Mouse (Mus musculus) thymus, adult 2 months (tissue): ENCODE results near the gene Il23r. TPM values are rescaled to one million over a fixed set of nuclear protein-coding genes. Genes with fewer than 3 reads are reported as not detected.

ENCODE experiments used
- DNase-seq: peaks from one replicate; pipeline ENCODE4 v3.0.0; 2021
- H3K27ac ChIP-seq: fragments of 200-500 bp; 2 replicates; pipeline ENCODE4 v1.5.1; 2012; ENCODE audit warnings: low read length, control low read depth; ENCODE audit not compliant: control insufficient read depth, insufficient read depth
- H3K27me3 ChIP-seq: fragments of 200-500 bp; 2 replicates; pipeline ENCODE4 v1.6.1; 2012; ENCODE audit warnings: mild to moderate bottlenecking, low read length, moderate library complexity, mixed read lengths; ENCODE audit not compliant: control insufficient read depth, insufficient read depth
- H3K36me3 ChIP-seq: fragments of 200-500 bp; 2 replicates; pipeline ENCODE4 v1.6.1; 2012; ENCODE audit warnings: mild to moderate bottlenecking, low read length, moderate library complexity; ENCODE audit not compliant: control insufficient read depth, insufficient read depth
- H3K4me1 ChIP-seq: fragments of 200-500 bp; replicated peaks from 2 replicates; pipeline ENCODE4 v1.6.1; 2012; ENCODE audit warnings: low read length; ENCODE audit not compliant: control insufficient read depth, insufficient read depth
- H3K4me3 ChIP-seq: fragments of 200-500 bp; 2 replicates; pipeline ENCODE4 v1.5.1; 2012; ENCODE audit warnings: mild to moderate bottlenecking, low read length, control low read depth, moderate library complexity; ENCODE audit not compliant: control insufficient read depth, insufficient read depth
- CTCF ChIP-seq: fragments of 200-500 bp; IDR thresholded peaks from 2 replicates; pipeline ENCODE4 v1.5.1; 2012; ENCODE audit warnings: mild to moderate bottlenecking, control low read depth, low read length, moderate library complexity, borderline replicate concordance; ENCODE audit not compliant: control insufficient read depth, poor library complexity, insufficient read depth; ENCODE audit errors: extremely low read depth
- POLR2A ChIP-seq: fragments of 200-500 bp; IDR thresholded peaks from 2 replicates; pipeline ENCODE4 v1.6.1; 2012; ENCODE audit warnings: mild to moderate bottlenecking, low read length, control low read depth, moderate library complexity; ENCODE audit not compliant: control insufficient read depth, poor library complexity, insufficient read depth; ENCODE audit errors: extremely low read depth
- WGBS: fragments of 180-500 bp; shearing (Covaris S2); methylation state at CpG from one replicate; pipeline ENCODE4 v1.1.7; 2018; 5-methylcytosine and 5-hydroxymethylcytosine counted together
- polyA plus RNA-seq: library from polyadenylated mRNA; depleted of rRNA; stranded (reverse); fragments of >200 nt; gene quantifications from 2 replicates; pipeline ENCODE4 v1.2.3, GENCODE M21; 2012

The Il23r gene
- polyA plus RNA-seq, 1 experiment: 0.23 TPM

DNA sequence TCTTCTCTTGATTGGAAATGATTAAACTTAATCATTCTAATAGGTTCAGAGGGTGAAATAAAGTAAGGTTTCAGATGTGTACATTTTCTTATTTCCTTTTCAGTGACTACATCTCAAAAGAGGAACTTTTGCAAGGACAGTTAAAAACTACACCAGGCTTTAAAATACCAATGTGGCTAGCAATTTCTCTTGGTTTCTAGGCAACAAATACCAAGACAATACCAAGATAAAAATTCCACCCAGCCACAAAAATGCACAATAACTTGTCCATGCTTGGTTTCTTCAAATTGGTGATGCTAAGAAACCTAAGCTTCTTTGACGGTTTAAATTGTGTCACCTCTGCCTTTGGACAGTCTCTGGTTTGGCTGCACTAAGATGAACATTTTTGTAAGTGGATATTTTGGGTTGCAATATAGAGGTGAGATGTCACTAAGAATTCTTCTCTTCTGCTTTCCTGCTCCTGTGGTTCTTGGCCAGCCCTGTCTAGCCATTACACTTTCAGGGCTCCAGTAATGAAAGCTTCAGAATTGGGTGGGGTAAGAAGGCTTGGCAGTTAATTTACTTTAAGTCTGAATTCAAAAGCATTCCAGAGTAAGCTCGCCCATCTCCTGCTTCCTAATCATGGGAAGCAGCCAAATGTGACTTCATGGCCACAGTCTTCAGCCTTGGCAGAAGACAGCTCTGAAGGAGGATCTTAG is 56.8 kb downstream of the Il23r start:
- H3K4me3 ChIP-seq: no peak overlapping the region
- no peak overlapping the region for H3K27ac ChIP-seq
- peaks cover 2% of the 10 kb centered on the region for H3K4me1 ChIP-seq
- no peaks in the 10 kb centered on the region for H3K36me3 ChIP-seq
- TF ChIP-seq POLR2A: no peak
- no peak for TF ChIP-seq CTCF
- H3K27me3 ChIP-seq: no peaks in the 10 kb centered on the region
- WGBS: 62% methylated on average over 2 of the region's 2 CpGs
- no peak for DNase-seq

- DNase-seq: no peak
- no peak for TF ChIP-seq CTCF
- no peak for TF ChIP-seq POLR2A
- no peak overlapping the region for H3K4me3 ChIP-seq
- H3K36me3 ChIP-seq: no peaks in the 10 kb centered on the region
- H3K27me3 ChIP-seq: no peaks in the 10 kb centered on the region
- no peak overlapping the region for H3K27ac ChIP-seq
- WGBS: 16% methylated on average over 3 of the region's 3 CpGs
- H3K4me1 ChIP-seq: peaks cover 2% of the 10 kb centered on the region
Measured at GRCm38 (mm10) chr6:67431808-67432207, 59.8 kb downstream of the Il23r start.

DNA sequence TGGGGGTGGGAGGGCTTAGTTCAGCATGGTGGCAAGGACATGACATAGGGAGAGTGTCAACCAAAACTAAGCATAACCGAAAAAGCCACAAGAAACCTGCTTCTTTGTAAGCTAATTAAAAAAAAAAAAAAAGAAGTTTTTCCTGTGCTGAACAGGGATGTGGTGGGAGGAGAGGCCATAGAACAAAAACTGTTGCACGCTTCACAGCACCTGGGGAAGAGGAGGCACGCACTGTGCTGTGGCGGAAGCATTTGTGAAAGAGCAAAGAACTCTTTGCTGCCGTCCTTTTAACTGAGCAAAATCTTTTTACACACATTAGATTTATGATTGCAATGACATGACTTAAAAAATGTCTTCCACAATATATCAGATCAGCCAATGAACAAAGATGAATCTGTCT is 69.9 kb downstream of the Il23r start:
- no peaks in the 10 kb centered on the region for H3K27me3 ChIP-seq
- TF ChIP-seq POLR2A: no peak
- TF ChIP-seq CTCF: no peak
- peaks cover 2% of the 10 kb centered on the region for H3K4me1 ChIP-seq
- peak; percentile 41 for DNase-seq
- H3K4me3 ChIP-seq: no peak overlapping the region
- 3% methylated on average over 5 of the region's 5 CpGs for WGBS
- H3K36me3 ChIP-seq: no peaks in the 10 kb centered on the region
- H3K27ac ChIP-seq: peak overlapping the region; percentile 76

GRCm38 (mm10) chr6:67416557-67416956 is 75.1 kb downstream of the Il23r start:
- H3K4me1 ChIP-seq: peaks cover 14% of the 10 kb centered on the region
- no peak overlapping the region for H3K27ac ChIP-seq
- WGBS: 64% methylated on average over 3 of the region's 3 CpGs
- no peaks in the 10 kb centered on the region for H3K27me3 ChIP-seq
- DNase-seq: no peak
- H3K4me3 ChIP-seq: no peak overlapping the region
- TF ChIP-seq CTCF (no peak), POLR2A (no peak)
- no peaks in the 10 kb centered on the region for H3K36me3 ChIP-seq

DNA sequence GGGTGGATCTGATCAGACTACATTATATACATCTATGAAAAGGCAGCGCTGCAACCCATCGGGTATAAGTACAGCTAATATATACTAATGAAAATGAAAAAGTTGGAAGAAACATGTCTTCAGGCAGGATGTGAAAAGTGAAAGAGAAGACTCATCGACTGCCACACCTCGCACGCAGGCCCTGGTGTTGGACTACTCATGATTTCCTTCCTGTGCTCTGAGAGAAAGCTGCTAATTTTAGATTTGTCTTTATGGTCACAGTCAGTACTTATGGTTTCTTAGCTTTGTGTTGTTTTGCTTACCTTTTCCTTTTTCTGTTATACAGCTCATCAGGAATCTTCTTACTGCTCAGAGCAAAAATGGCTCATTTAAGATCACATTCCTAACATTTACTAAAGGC is 76.4 kb downstream of the Il23r start:
- Histone ChIP-seq H3K4me3 (no peak overlapping the region), H3K27me3 (no peaks in the 10 kb centered on the region), H3K4me1 (peaks cover 13% of the 10 kb centered on the region), H3K27ac (peak overlapping the region; percentile 5; the same call in 1 of the 2 replicates), H3K36me3 (no peaks in the 10 kb centered on the region)
- peak; percentile 20 for DNase-seq
- TF ChIP-seq CTCF (no peak), POLR2A (no peak)
- WGBS: 26% methylated on average over 5 of the region's 5 CpGs

DNA sequence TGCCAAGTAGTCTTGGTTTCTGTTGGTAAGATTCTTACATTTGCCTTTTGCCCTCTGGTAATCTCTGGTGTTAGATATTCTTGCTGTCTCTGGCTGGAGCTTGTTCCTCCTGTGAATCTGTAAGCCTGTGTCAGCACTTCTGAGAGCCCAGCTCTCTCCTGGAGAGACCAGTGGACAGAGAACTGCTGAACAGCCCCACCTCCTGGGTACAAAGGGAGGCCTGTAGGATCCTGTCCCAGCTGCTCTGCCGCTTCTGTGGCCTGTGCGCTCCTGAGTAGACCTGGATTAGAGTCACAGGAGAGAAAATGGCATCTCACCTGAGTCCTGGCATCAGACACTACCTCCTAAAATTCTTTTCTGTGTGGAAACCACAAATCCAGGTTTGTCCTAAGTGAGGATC is 78.3 kb downstream of the Il23r start:
- Histone ChIP-seq H3K27ac (no peak overlapping the region), H3K4me3 (no peak overlapping the region), H3K36me3 (no peaks in the 10 kb centered on the region), H3K4me1 (peaks cover 13% of the 10 kb centered on the region), H3K27me3 (no peaks in the 10 kb centered on the region)
- WGBS: 95% methylated on average over 2 of the region's 2 CpGs
- DNase-seq: no peak
- TF ChIP-seq POLR2A: no peak
- TF ChIP-seq CTCF: no peak

DNA sequence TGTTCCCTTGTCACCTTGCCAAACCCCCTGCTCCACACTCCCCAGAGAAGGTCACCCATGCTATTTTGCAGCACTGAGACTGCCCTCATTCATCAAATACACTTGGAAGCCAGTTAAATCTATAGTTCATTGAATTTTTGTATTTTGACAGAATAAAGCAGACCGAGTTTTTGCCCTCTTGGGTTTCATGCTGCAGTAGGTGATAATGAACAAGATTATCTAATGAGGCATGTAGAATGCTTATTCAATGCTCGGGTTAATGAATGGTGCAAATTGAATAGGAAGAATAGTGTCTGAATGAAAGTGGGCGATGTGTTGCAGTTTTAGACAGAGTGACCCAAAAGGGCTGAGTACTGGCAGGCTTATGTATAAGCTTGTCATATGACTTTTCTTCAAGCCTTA is 86.4 kb downstream of the Il23r start:
- H3K36me3 ChIP-seq: no peaks in the 10 kb centered on the region
- TF ChIP-seq CTCF: no peak
- TF ChIP-seq POLR2A: no peak
- H3K4me1 ChIP-seq: no peaks in the 10 kb centered on the region
- WGBS: 95% methylated on average over 3 of the region's 3 CpGs
- no peak overlapping the region for H3K4me3 ChIP-seq
- H3K27ac ChIP-seq: no peak overlapping the region
- DNase-seq: no peak
- H3K27me3 ChIP-seq: no peaks in the 10 kb centered on the region
